Mouse (Mus musculus): ENCODE measurements around the gene Ckap5.

- TF ChIP-seq CTCF (IDR thresholded peaks at IDR 0.05; ENCODE audit: insufficient read depth, low read depth, low read length) (no peak), POLR2A (IDR thresholded peaks at IDR 0.05; ENCODE audit: insufficient read depth, low read depth, low read length) (no peak)
These were observed 143.5 kb downstream of the Ckap5 start for GRCm38 (mm10) chr2:91670038-91670437.
